Mouse (Mus musculus): ENCODE data around the gene Xrcc5. TPM values are rescaled to one million over a fixed set of nuclear protein-coding genes. Genes with fewer than 3 reads are reported as not detected.

The Xrcc5 gene
- total and polyA plus RNA-seq, 3 experiments = 53.4 to 83.5 (median 60.3) TPM

- Histone ChIP-seq H3K27ac (ENCODE audit: insufficient read depth, low read depth) (no peak overlapping the region), H3K4me3 (replicated peaks in 1 of 3; ENCODE audit: low read depth in 2 of 3, low read length in 2 of 3, poor library complexity in 1 of 3) (no peak overlapping the region), H3K9me3 (replicated peaks; ENCODE audit: low read length) (no peaks in the 10 kb centered on the region), H3K27me3 (replicated peaks) (peaks cover 11% of the 10 kb centered on the region), H3K4me1 (ENCODE audit: control insufficient read depth in 1 of 2, insufficient read depth in 2 of 2) (peaks cover 2 to 22% of the 10 kb centered on the region in 2 experiments; a peak in 2 of 4 replicates), H3K36me3 (replicated peaks in 1 of 2; ENCODE audit: control insufficient read depth in 1 of 2, insufficient read depth in 1 of 2, low read length in 1 of 2) (no peaks in the 10 kb centered on the region), H3K4me2 (ENCODE audit: insufficient read depth, low read depth, poor library complexity, severe bottlenecking) (no peak overlapping the region; the same call in 1 of the 2 replicates), H3K9ac (ENCODE audit: insufficient read depth, low read depth) (no peak overlapping the region), H3K79me2 (replicated peaks; ENCODE audit: control insufficient read depth, extremely low read depth, insufficient read depth, poor library complexity, severe bottlenecking) (no peaks in the 10 kb centered on the region)
- TF ChIP-seq JUN (IDR thresholded peaks at IDR 0.05; ENCODE audit: insufficient read depth, low read depth, low read length) = no peak
- no peak for TF ChIP-seq MAX (IDR thresholded peaks at IDR 0.05; ENCODE audit: low read length)
- peak in 1 of 2 experiments; percentile 70; a peak in 2 of 4 replicates for TF ChIP-seq CTCF (conservative IDR thresholded peaks at IDR 0.05 in 1 of 2, IDR thresholded peaks at IDR 0.05 in 1 of 2; ENCODE audit: low read depth in 2 of 2, low read length in 2 of 2)
- TF ChIP-seq IRF4 (IDR thresholded peaks at IDR 0.05; ENCODE audit: low read depth, low read length) = no peak
- no peak for TF ChIP-seq HCFC1 (IDR thresholded peaks at IDR 0.05; ENCODE audit: low read depth, low read length)
- no peak for TF ChIP-seq GABPA (IDR thresholded peaks at IDR 0.05; ENCODE audit: insufficient replicate concordance, low read depth, low read length)
- TF ChIP-seq POLR2A (IDR thresholded peaks at IDR 0.05; ENCODE audit: low read depth, low read length) = no peak
- TF ChIP-seq TBP (conservative IDR thresholded peaks at IDR 0.05; ENCODE audit: low read depth, low read length) = no peak
- TF ChIP-seq ZNF384 (IDR thresholded peaks at IDR 0.05; ENCODE audit: low read depth, low read length) = no peak
- TF ChIP-seq SMC3 (IDR thresholded peaks at IDR 0.05; ENCODE audit: low read depth, low read length) = peak; percentile 62
- no peak for TF ChIP-seq BHLHE40 (IDR thresholded peaks at IDR 0.05; ENCODE audit: low read depth, low read length)
- 0 out of 2 replicates have a peak, but pooled peaks have one; percentile 13 for TF ChIP-seq SIN3A (IDR thresholded peaks at IDR 0.05; ENCODE audit: low read length)
- peak; percentile 76 for TF ChIP-seq RAD21 (IDR thresholded peaks at IDR 0.05; ENCODE audit: low read depth, low read length)
- peak; percentile 48 for DNase-seq (ENCODE audit: extremely low read depth)
- in situ Hi-C loops (cut with MboI; ENCODE audit: low pct_ligation_motif_present, low pct_unique_long_range_greater_than_20kb, low sequenced_read_pairs) = loop anchor here (25.0 kb wide), 1 partner anchor 400 kb away; no protein-coding TSS in a partner anchor
- dilution Hi-C loops (cut with MboI; ENCODE audit: extremely low pct_ligation_motif_present, extremely low pct_unique_long_range_greater_than_20kb, low sequenced_read_pairs) = no loop called here
These were observed 129.7 kb downstream of the Xrcc5 start for GRCm38 (mm10) chr1:72436967-72437366.

GRCm38 (mm10) chr1:72439146-72439545, 131.9 kb downstream of the Xrcc5 start:
- DNase-seq (ENCODE audit: extremely low read depth) = no peak
- Histone ChIP-seq H3K27me3 (replicated peaks) (no peaks in the 10 kb centered on the region), H3K27ac (ENCODE audit: insufficient read depth, low read depth) (no peak overlapping the region), H3K4me1 (ENCODE audit: control insufficient read depth in 1 of 2, insufficient read depth in 2 of 2) (peaks cover 4 to 22% of the 10 kb centered on the region in 2 experiments; a peak in 2 of 4 replicates), H3K36me3 (replicated peaks in 1 of 2; ENCODE audit: control insufficient read depth in 1 of 2, insufficient read depth in 1 of 2, low read length in 1 of 2) (no peaks in the 10 kb centered on the region), H3K4me2 (ENCODE audit: insufficient read depth, low read depth, poor library complexity, severe bottlenecking) (no peak overlapping the region), H3K9ac (ENCODE audit: insufficient read depth, low read depth) (no peak overlapping the region), H3K9me3 (replicated peaks; ENCODE audit: low read length) (no peaks in the 10 kb centered on the region), H3K4me3 (replicated peaks in 1 of 3; ENCODE audit: low read depth in 2 of 3, low read length in 2 of 3, poor library complexity in 1 of 3) (no peak overlapping the region), H3K79me2 (replicated peaks; ENCODE audit: control insufficient read depth, extremely low read depth, insufficient read depth, poor library complexity, severe bottlenecking) (no peaks in the 10 kb centered on the region)
- in situ Hi-C loops (cut with MboI; ENCODE audit: low pct_ligation_motif_present, low pct_unique_long_range_greater_than_20kb, low sequenced_read_pairs) (loop anchor here (25.0 kb wide), 1 partner anchor 398 kb away; no protein-coding TSS in a partner anchor), dilution Hi-C loops (cut with MboI; ENCODE audit: extremely low pct_ligation_motif_present, extremely low pct_unique_long_range_greater_than_20kb, low sequenced_read_pairs) (no loop called here)
- TF ChIP-seq JUN (IDR thresholded peaks at IDR 0.05; ENCODE audit: insufficient read depth, low read depth, low read length) (no peak), SMC3 (IDR thresholded peaks at IDR 0.05; ENCODE audit: low read depth, low read length) (no peak), JUND (conservative IDR thresholded peaks at IDR 0.05; ENCODE audit: low read depth, low read length) (no peak), PAX5 (IDR thresholded peaks at IDR 0.05; ENCODE audit: low read length) (no peak), CTCF (conservative IDR thresholded peaks at IDR 0.05 in 1 of 2, IDR thresholded peaks at IDR 0.05 in 1 of 2; ENCODE audit: low read depth in 2 of 2, low read length in 2 of 2) (no peak), CHD2 (IDR thresholded peaks at IDR 0.05; ENCODE audit: low read length) (no peak), HCFC1 (IDR thresholded peaks at IDR 0.05; ENCODE audit: low read depth, low read length) (no peak), MYC (IDR thresholded peaks at IDR 0.05; ENCODE audit: low read depth, low read length) (no peak)
